Mouse (Mus musculus) left cerebral cortex, postnatal 10 days (tissue): ENCODE data around the gene Txnrd1. TPM values are rescaled to one million over a fixed set of nuclear protein-coding genes. Genes with fewer than 3 reads are reported as not detected.

ENCODE experiments used
- DNase-seq, 2 experiments: peaks; one replicate each; pipeline ENCODE4 v3.0.0; 2021 to 2022; ENCODE audit warnings: low spot score in 2 of 2, mixed read lengths in 1 of 2; ENCODE audit errors: extremely low spot score in 1 of 2
- intact Hi-C: fragments of 180-260 bp; cut with DNase I; formaldehyde crosslinking; loops from one replicate; pipeline ENCODE4 v1.15.1; 2025
- total RNA-seq, 2 experiments: library from RNA; stranded (reverse); gene quantifications; 2 replicates each; pipeline ENCODE4 v1.2.3; 2021

Txnrd1 gene
- 10 to 100 TPM; 49.7 to 65.9 TPM for total RNA-seq

GRCm38 (mm10) chr10:82833926-82834325, at the start of gene Txnrd1:
Gene Txnrd1, plus strand, starts transcription at chr10:82833951.
- DNase-seq: no peak
- intact Hi-C loops: no loop called here

GRCm38 (mm10) chr10:82789181-82789580, 44.6 kb upstream of the Txnrd1 start:
- intact Hi-C loops: no loop called here
- DNase-seq: no peak

- DNase-seq: no peak
- intact Hi-C loops: no loop called here
Observed at GRCm38 (mm10) chr10:82790504-82790903, 43.2 kb upstream of the Txnrd1 start.

- intact Hi-C loops: no loop called here
- DNase-seq: no peak
Observed at GRCm38 (mm10) chr10:82791713-82792112, 42.0 kb upstream of the Txnrd1 start.

GRCm38 (mm10) chr10:82792311-82792710, 41.4 kb upstream of the Txnrd1 start:
- no peak for DNase-seq
- intact Hi-C loops: no loop called here

GRCm38 (mm10) chr10:82795071-82795731, 38.5 kb upstream of the Txnrd1 start:
- intact Hi-C loops: no loop called here
- peak; percentile 65 to 69 for DNase-seq

GRCm38 (mm10) chr10:82795767-82796166, 38.0 kb upstream of the Txnrd1 start:
- DNase-seq: no peak
- intact Hi-C loops: no loop called here

GRCm38 (mm10) chr10:82796471-82797118, 37.2 kb upstream of the Txnrd1 start:
- intact Hi-C loops: no loop called here

GRCm38 (mm10) chr10:82797119-82797491, 36.6 kb upstream of the Txnrd1 start:
- intact Hi-C loops: no loop called here
- DNase-seq: no peak

More at GRCm38 (mm10) chr10:82796471-82797118, 37.2 kb upstream of the Txnrd1 start:
- DNase-seq: no peak

- DNase-seq: no peak
- intact Hi-C loops: no loop called here
Observed at GRCm38 (mm10) chr10:82798312-82798933, 35.3 kb upstream of the Txnrd1 start.

GRCm38 (mm10) chr10:82800094-82800493, 33.7 kb upstream of the Txnrd1 start:
- DNase-seq: no peak
- intact Hi-C loops: no loop called here

GRCm38 (mm10) chr10:82804396-82804795, 29.4 kb upstream of the Txnrd1 start:
- no peak for DNase-seq
- intact Hi-C loops: no loop called here

- no peak for DNase-seq
- intact Hi-C loops: no loop called here
Observed at GRCm38 (mm10) chr10:82805111-82805510, 28.6 kb upstream of the Txnrd1 start.

GRCm38 (mm10) chr10:82806414-82806813, 27.3 kb upstream of the Txnrd1 start:
- no peak for DNase-seq
- intact Hi-C loops: no loop called here

- intact Hi-C loops: no loop called here
- no peak for DNase-seq
Observed at GRCm38 (mm10) chr10:82807238-82807637, 26.5 kb upstream of the Txnrd1 start.

GRCm38 (mm10) chr10:82808155-82808554, 25.6 kb upstream of the Txnrd1 start:
- intact Hi-C loops: no loop called here
- no peak for DNase-seq

GRCm38 (mm10) chr10:82808891-82809290, 24.9 kb upstream of the Txnrd1 start:
- intact Hi-C loops: no loop called here

GRCm38 (mm10) chr10:82809352-82809751, 24.4 kb upstream of the Txnrd1 start:
- no peak for DNase-seq
- intact Hi-C loops: no loop called here

More at GRCm38 (mm10) chr10:82808891-82809290, 24.9 kb upstream of the Txnrd1 start:
- DNase-seq: no peak

GRCm38 (mm10) chr10:82811855-82812431, 21.8 kb upstream of the Txnrd1 start:
- intact Hi-C loops: loop anchor here (5.0 to 10.0 kb wide), 3 partner anchors 45 to 483 kb away; no protein-coding TSS in a partner anchor
- peak; percentile 41 to 87 for DNase-seq
